Mouse (Mus musculus): ENCODE measurements at regions not wholly inside any gene's neighbourhood (a gene's known extent, or its start where the extent isn't known, plus 50 kb on each side); places are given as distances from the start of the nearest gene placed in this dataset.
A peak's percentile ranks its signal among the peaks of the same experiment; 100 is the strongest.

GRCm38 (mm10) chr3:8739299-8739698 lies 870.6 kb downstream of the Zfp704 start:
- ATAC-seq = no peak
- Histone ChIP-seq H3K4me3 (ENCODE audit: low read length) (no peak overlapping the region), H3K4me2 (ENCODE audit: low read depth, low read length) (no peak overlapping the region), H3K27ac (ENCODE audit: low read length) (no peak overlapping the region), H3K4me1 (ENCODE audit: control insufficient read depth, insufficient read depth, low read length) (peaks cover 7% of the 10 kb centered on the region), H3K9ac (ENCODE audit: low read depth, low read length) (no peak overlapping the region), H3K9me3 (ENCODE audit: control insufficient read depth, low read length) (no peaks in the 10 kb centered on the region), H3K36me3 (ENCODE audit: control insufficient read depth, insufficient read depth, low read length) (no peaks in the 10 kb centered on the region), H3K27me3 (replicated peaks; ENCODE audit: control insufficient read depth, insufficient read depth, low read length) (no peaks in the 10 kb centered on the region)
- WGBS = 79% methylated on average over 14 of the region's 14 CpGs

- no peaks in the 10 kb centered on the region for H3K36me3 ChIP-seq (ENCODE audit: control insufficient read depth, insufficient read depth, low read length)
- H3K4me1 ChIP-seq (ENCODE audit: control insufficient read depth, insufficient read depth, low read length) = peaks cover 7% of the 10 kb centered on the region
- H3K4me2 ChIP-seq (ENCODE audit: low read depth, low read length) = no peak overlapping the region
- WGBS = 34% methylated on average over 10 of the region's 10 CpGs
- H3K27me3 ChIP-seq (replicated peaks; ENCODE audit: control insufficient read depth, insufficient read depth, low read length) = no peaks in the 10 kb centered on the region
- peak overlapping the region; percentile 4; the same call in 1 of the 2 replicates for H3K27ac ChIP-seq (ENCODE audit: low read length)
- H3K9ac ChIP-seq (ENCODE audit: low read depth, low read length) = no peak overlapping the region
- H3K9me3 ChIP-seq (ENCODE audit: control insufficient read depth, low read length) = no peaks in the 10 kb centered on the region
- ATAC-seq = peak; percentile 50; the same call in 1 of the 2 replicates
- H3K4me3 ChIP-seq (ENCODE audit: low read length) = no peak overlapping the region
Measured at GRCm38 (mm10) chr3:8736239-8736953, 873.5 kb downstream of the Zfp704 start.

GRCm38 (mm10) chr3:8734096-8734495 lies 875.8 kb downstream of the Zfp704 start:
- no peaks in the 10 kb centered on the region for H3K9me3 ChIP-seq (ENCODE audit: control insufficient read depth, low read length)
- H3K9ac ChIP-seq (ENCODE audit: low read depth, low read length) = no peak overlapping the region
- no peak overlapping the region for H3K27ac ChIP-seq (ENCODE audit: low read length)
- H3K4me2 ChIP-seq (ENCODE audit: low read depth, low read length) = no peak overlapping the region
- no peak for ATAC-seq
- H3K4me1 ChIP-seq (ENCODE audit: control insufficient read depth, insufficient read depth, low read length) = peaks cover 7% of the 10 kb centered on the region
- no peak overlapping the region for H3K4me3 ChIP-seq (ENCODE audit: low read length)
- no peaks in the 10 kb centered on the region for H3K36me3 ChIP-seq (ENCODE audit: control insufficient read depth, insufficient read depth, low read length)
- H3K27me3 ChIP-seq (replicated peaks; ENCODE audit: control insufficient read depth, insufficient read depth, low read length) = no peaks in the 10 kb centered on the region
- 60% methylated on average over 3 of the region's 3 CpGs for WGBS

- Histone ChIP-seq H3K36me3 (ENCODE audit: control insufficient read depth, insufficient read depth, low read length) (no peaks in the 10 kb centered on the region), H3K9ac (ENCODE audit: low read depth, low read length) (no peak overlapping the region), H3K4me2 (ENCODE audit: low read depth, low read length) (no peak overlapping the region), H3K4me1 (ENCODE audit: control insufficient read depth, insufficient read depth, low read length) (peaks cover 6% of the 10 kb centered on the region), H3K27ac (ENCODE audit: low read length) (no peak overlapping the region), H3K4me3 (ENCODE audit: low read length) (no peak overlapping the region), H3K27me3 (replicated peaks; ENCODE audit: control insufficient read depth, insufficient read depth, low read length) (no peaks in the 10 kb centered on the region), H3K9me3 (ENCODE audit: control insufficient read depth, low read length) (no peaks in the 10 kb centered on the region)
- ATAC-seq = 0 out of 2 replicates have a peak, but pooled peaks have one; percentile 38
- WGBS = 51% methylated on average over 6 of the region's 6 CpGs
Measured at GRCm38 (mm10) chr3:8731398-8731797, 878.5 kb downstream of the Zfp704 start.

- H3K27me3 ChIP-seq (replicated peaks; ENCODE audit: control insufficient read depth, insufficient read depth, low read length) = no peaks in the 10 kb centered on the region
- no peak overlapping the region for H3K27ac ChIP-seq (ENCODE audit: low read length)
- H3K36me3 ChIP-seq (ENCODE audit: control insufficient read depth, insufficient read depth, low read length) = no peaks in the 10 kb centered on the region
- no peak overlapping the region for H3K4me3 ChIP-seq (ENCODE audit: low read length)
- no peak for ATAC-seq
- peaks cover 9% of the 10 kb centered on the region for H3K4me1 ChIP-seq (ENCODE audit: control insufficient read depth, insufficient read depth, low read length)
- H3K4me2 ChIP-seq (ENCODE audit: low read depth, low read length) = no peak overlapping the region
- H3K9me3 ChIP-seq (ENCODE audit: control insufficient read depth, low read length) = no peaks in the 10 kb centered on the region
- H3K9ac ChIP-seq (ENCODE audit: low read depth, low read length) = no peak overlapping the region
- WGBS = 56% methylated on average over 4 of the region's 4 CpGs
Measured at GRCm38 (mm10) chr3:8721628-8722594, 888.0 kb downstream of the Zfp704 start.

- Histone ChIP-seq H3K9me3 (ENCODE audit: control insufficient read depth, low read length) (no peaks in the 10 kb centered on the region), H3K36me3 (ENCODE audit: control insufficient read depth, insufficient read depth, low read length) (no peaks in the 10 kb centered on the region), H3K9ac (ENCODE audit: low read depth, low read length) (no peak overlapping the region), H3K27ac (ENCODE audit: low read length) (no peak overlapping the region), H3K27me3 (replicated peaks; ENCODE audit: control insufficient read depth, insufficient read depth, low read length) (no peaks in the 10 kb centered on the region), H3K4me1 (ENCODE audit: control insufficient read depth, insufficient read depth, low read length) (peaks cover 9% of the 10 kb centered on the region), H3K4me2 (ENCODE audit: low read depth, low read length) (no peak overlapping the region), H3K4me3 (ENCODE audit: low read length) (no peak overlapping the region)
- ATAC-seq = no peak
- WGBS = 63% methylated on average over 7 of the region's 7 CpGs
Measured at GRCm38 (mm10) chr3:8720586-8721100, 889.2 kb downstream of the Zfp704 start.

GRCm38 (mm10) chr3:8718206-8718605 lies 891.7 kb downstream of the Zfp704 start:
- Histone ChIP-seq H3K4me3 (ENCODE audit: low read length) (no peak overlapping the region), H3K9me3 (ENCODE audit: control insufficient read depth, low read length) (no peaks in the 10 kb centered on the region), H3K4me2 (ENCODE audit: low read depth, low read length) (no peak overlapping the region; the same call in 1 of the 2 replicates), H3K27me3 (replicated peaks; ENCODE audit: control insufficient read depth, insufficient read depth, low read length) (no peaks in the 10 kb centered on the region), H3K27ac (ENCODE audit: low read length) (no peak overlapping the region), H3K4me1 (ENCODE audit: control insufficient read depth, insufficient read depth, low read length) (peaks cover 9% of the 10 kb centered on the region), H3K9ac (ENCODE audit: low read depth, low read length) (no peak overlapping the region), H3K36me3 (ENCODE audit: control insufficient read depth, insufficient read depth, low read length) (no peaks in the 10 kb centered on the region)
- 0 out of 2 replicates have a peak, but pooled peaks have one; percentile 8 for ATAC-seq
- WGBS = 23% methylated on average over 9 of the region's 9 CpGs

GRCm38 (mm10) chr3:8717334-8717812 lies 892.5 kb downstream of the Zfp704 start:
- no peaks in the 10 kb centered on the region for H3K27me3 ChIP-seq (replicated peaks; ENCODE audit: control insufficient read depth, insufficient read depth, low read length)
- H3K9ac ChIP-seq (ENCODE audit: low read depth, low read length) = peak overlapping the region; percentile 38; the same call in 1 of the 2 replicates
- ATAC-seq = peak; percentile 85
- H3K4me1 ChIP-seq (ENCODE audit: control insufficient read depth, insufficient read depth, low read length) = peaks cover 9% of the 10 kb centered on the region
- no peaks in the 10 kb centered on the region for H3K36me3 ChIP-seq (ENCODE audit: control insufficient read depth, insufficient read depth, low read length)
- H3K27ac ChIP-seq (ENCODE audit: low read length) = no peak overlapping the region
- 2% methylated on average over 18 of the region's 18 CpGs for WGBS
- H3K4me3 ChIP-seq (ENCODE audit: low read length) = peak overlapping the region; percentile 24
- no peaks in the 10 kb centered on the region for H3K9me3 ChIP-seq (ENCODE audit: control insufficient read depth, low read length)
- peak overlapping the region; percentile 52 for H3K4me2 ChIP-seq (ENCODE audit: low read depth, low read length)
